10 mouse cellular contexts compared by ENCODE assay signal in genomic region chr12:29629875-29630538, GRCm38 (mm10).
A peak's percentile ranks its signal among the peaks of the same experiment; 100 is the strongest.
DNase-seq lines count a peak whose midpoint lies in the region; ATAC-seq lines count a peak whose summit lies in the region.
"Had no signal": no experiment of that assay in that cellular context is flagged by ENCODE, and none has a peak within 500 bp of the region (broad histone marks: within the 10 kb centered on the region; RNA-seq: fewer than 3 reads in every experiment).

No protein-coding gene starts in this region.

- WGBS in forebrain, embryonic 10.5 days = 69% methylated on average over 10 of the region's 10 CpGs
- WGBS in hindbrain, embryonic 12.5 days = 46% methylated on average over 10 of the region's 10 CpGs
- WGBS in neural tube, embryonic 12.5 days = 55% methylated on average over 10 of the region's 10 CpGs

- H3K27me3 ChIP-seq in forebrain, embryonic 10.5 days (ENCODE audit: poor library complexity, severe bottlenecking) = no peaks in the 10 kb centered on the region
- H3K27me3 ChIP-seq in hindbrain, embryonic 12.5 days = no peaks in the 10 kb centered on the region
- H3K27me3 ChIP-seq in neural tube, embryonic 12.5 days (replicated peaks) = no peaks in the 10 kb centered on the region
- H3K27me3 ChIP-seq: embryonic facial prominence, embryonic 13.5 days had no signal

- H3K36me3 ChIP-seq in forebrain, embryonic 10.5 days (replicated peaks) = no peaks in the 10 kb centered on the region
- no peaks in the 10 kb centered on the region for H3K36me3 ChIP-seq in hindbrain, embryonic 12.5 days
- no peaks in the 10 kb centered on the region for H3K36me3 ChIP-seq in neural tube, embryonic 12.5 days
- H3K36me3 ChIP-seq: embryonic facial prominence, embryonic 13.5 days had no signal

- 0 out of 2 replicates have a peak overlapping the region, but pooled peaks have one; percentile 37 for H3K27ac ChIP-seq in forebrain, embryonic 10.5 days
- peak overlapping the region; percentile 90 for H3K27ac ChIP-seq in hindbrain, embryonic 12.5 days
- peak overlapping the region; percentile 39; the same call in 1 of the 2 replicates for H3K27ac ChIP-seq in neural tube, embryonic 12.5 days
- H3K27ac ChIP-seq: embryonic facial prominence, embryonic 13.5 days had no signal

- H3K4me2 ChIP-seq in hindbrain, embryonic 12.5 days (replicated peaks) = no peak overlapping the region
- no peak overlapping the region for H3K4me2 ChIP-seq in neural tube, embryonic 12.5 days (replicated peaks)
- H3K4me2 ChIP-seq: embryonic facial prominence, embryonic 13.5 days had no signal

- H3K9me3 ChIP-seq in forebrain, embryonic 10.5 days = no peaks in the 10 kb centered on the region
- no peaks in the 10 kb centered on the region for H3K9me3 ChIP-seq in hindbrain, embryonic 12.5 days (replicated peaks)
- H3K9me3 ChIP-seq in neural tube, embryonic 12.5 days = no peaks in the 10 kb centered on the region
- H3K9me3 ChIP-seq: embryonic facial prominence, embryonic 13.5 days had no signal

- H3K4me1 ChIP-seq in forebrain, embryonic 10.5 days = peaks cover 19% of the 10 kb centered on the region
- H3K4me1 ChIP-seq in hindbrain, embryonic 12.5 days = peaks cover 25% of the 10 kb centered on the region
- H3K4me1 ChIP-seq in neural tube, embryonic 12.5 days = peaks cover 10% of the 10 kb centered on the region; the same call in 1 of the 2 replicates
- H3K4me1 ChIP-seq: embryonic facial prominence, embryonic 13.5 days had no signal

- H3K9ac ChIP-seq in hindbrain, embryonic 12.5 days = no peak overlapping the region
- H3K9ac ChIP-seq in neural tube, embryonic 12.5 days = no peak overlapping the region
- H3K9ac ChIP-seq: embryonic facial prominence, embryonic 13.5 days had no signal

- ATAC-seq in hindbrain, embryonic 12.5 days (ENCODE audit: low FRiP score) = peak; percentile 77
- no peak for ATAC-seq in neural tube, embryonic 12.5 days (ENCODE audit: low FRiP score, low read depth)
- no peak for ATAC-seq in cerebellum, adult (ENCODE audit: insufficient number of reproducible peaks, low FRiP score, low TSS enrichment)

- DNase-seq in layer of hippocampus, adult 11-12 months (ENCODE audit: low spot score) = peak; percentile 45
- DNase-seq in layer of hippocampus, adult 9-10 months (ENCODE audit: low spot score) = no peak
- no peak for DNase-seq in forebrain, embryonic 10.5 days (ENCODE audit: extremely low spot score, low spot score)
- DNase-seq in thymus, postnatal 0 days (ENCODE audit: low spot score) = no peak
- DNase-seq: liver; thymus, adult 18-20 months had no signal

- no peak overlapping the region for H3K4me3 ChIP-seq in forebrain, embryonic 10.5 days
- no peak overlapping the region for H3K4me3 ChIP-seq in hindbrain, embryonic 12.5 days
- H3K4me3 ChIP-seq in neural tube, embryonic 12.5 days = no peak overlapping the region
- H3K4me3 ChIP-seq: embryonic facial prominence, embryonic 13.5 days had no signal

Comparison
In these comparisons a context has a peak if more than half of its experiments do, and no peak if none do; other contexts are left out.
1. H3K27ac ChIP-seq: peak in every context shown above with its lines; median percentile 90 in hindbrain, embryonic 12.5 days; 39 in neural tube, embryonic 12.5 days; 37 in forebrain, embryonic 10.5 days.